ENCODE assay signal across 34 mouse cellular contexts in the genomic region with DNA sequence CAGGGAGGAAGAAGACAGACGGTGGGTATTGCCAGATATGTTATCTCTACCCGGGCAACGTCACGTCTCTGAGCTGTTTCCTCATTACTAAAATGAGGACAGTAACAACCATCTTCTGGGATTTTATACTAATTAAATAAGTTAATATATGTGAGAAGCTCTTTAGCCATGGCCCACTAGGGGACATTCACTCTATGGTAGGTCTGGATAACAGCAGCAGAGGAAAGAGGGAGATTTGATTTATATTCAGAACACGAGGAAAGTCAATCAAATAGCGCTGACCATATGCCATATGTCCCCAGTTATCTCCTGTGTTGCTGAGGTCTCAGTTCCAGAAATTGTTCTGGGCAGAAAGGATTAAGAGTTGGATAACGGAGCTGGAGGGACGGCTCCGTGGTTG. TPM values are rescaled to one million over a fixed set of nuclear protein-coding genes. Genes with fewer than 3 reads are reported as not detected.
"Had no signal": no experiment of that assay in that cellular context is flagged by ENCODE, and none has a peak within 500 bp of the region (broad histone marks: within the 10 kb centered on the region; RNA-seq: fewer than 3 reads in every experiment).

No protein-coding gene starts in this region.

- H3K4me3 ChIP-seq: limb, embryonic 10.5 days; limb, embryonic 12.5 days; limb, embryonic 13.5 days; limb, embryonic 15.5 days; liver, embryonic 12.5 days; liver, embryonic 13.5 days; liver, embryonic 15.5 days; lung, embryonic 15.5 days; megakaryocyte, embryonic 14.5 days; midbrain, embryonic 10.5 days; midbrain, embryonic 12.5 days; midbrain, embryonic 13.5 days; midbrain, embryonic 15.5 days; myocyte; neural tube, embryonic 12.5 days; neural tube, embryonic 13.5 days had no signal

- H3K36me3 ChIP-seq: limb, embryonic 10.5 days; limb, embryonic 12.5 days; limb, embryonic 13.5 days; limb, embryonic 15.5 days; liver, embryonic 12.5 days; liver, embryonic 13.5 days; liver, embryonic 15.5 days; lung, embryonic 15.5 days; midbrain, embryonic 10.5 days; midbrain, embryonic 12.5 days; midbrain, embryonic 13.5 days; midbrain, embryonic 15.5 days; neural tube, embryonic 12.5 days; neural tube, embryonic 13.5 days had no signal

- DNase-seq: left cerebral cortex, postnatal 4 days; liver; liver, embryonic 13.5 days; liver, postnatal 0 days; lung, adult 18-20 months; lung, adult 2 months; lung, embryonic 14.5 days; lung, postnatal 10 days; lung, postnatal 14 days; lung, postnatal 36 days; lung, postnatal 4 days; midbrain, embryonic 14.5 days had no signal

- H3K9me3 ChIP-seq: limb, embryonic 10.5 days; limb, embryonic 12.5 days; limb, embryonic 13.5 days; limb, embryonic 15.5 days; liver, embryonic 12.5 days; liver, embryonic 13.5 days; liver, embryonic 15.5 days; lung, embryonic 15.5 days; megakaryocyte, embryonic 14.5 days; midbrain, embryonic 10.5 days; midbrain, embryonic 12.5 days; midbrain, embryonic 13.5 days; midbrain, embryonic 15.5 days; neural tube, embryonic 12.5 days; neural tube, embryonic 13.5 days had no signal

- H3K27me3 ChIP-seq: liver, embryonic 12.5 days; liver, embryonic 13.5 days; liver, embryonic 15.5 days; lung, embryonic 15.5 days; midbrain, embryonic 13.5 days; midbrain, embryonic 15.5 days had no signal

- H3K9ac ChIP-seq: limb, embryonic 12.5 days; limb, embryonic 13.5 days; limb, embryonic 15.5 days; liver, embryonic 12.5 days; liver, embryonic 13.5 days; liver, embryonic 14.5 days; liver, embryonic 15.5 days; liver, postnatal 0 days; lung, embryonic 14.5 days; lung, embryonic 15.5 days; midbrain, embryonic 12.5 days; midbrain, embryonic 13.5 days; midbrain, embryonic 15.5 days; neural tube, embryonic 12.5 days; neural tube, embryonic 13.5 days had no signal

- H3K27ac ChIP-seq: limb, embryonic 10.5 days; limb, embryonic 12.5 days; limb, embryonic 13.5 days; limb, embryonic 15.5 days; liver, embryonic 12.5 days; liver, embryonic 13.5 days; liver, embryonic 14.5 days; liver, embryonic 15.5 days; lung, embryonic 15.5 days; macrophage; midbrain, embryonic 10.5 days; midbrain, embryonic 12.5 days; midbrain, embryonic 13.5 days; midbrain, embryonic 15.5 days; neural tube, embryonic 12.5 days; neural tube, embryonic 13.5 days had no signal

- H3K4me1 ChIP-seq: limb, embryonic 15.5 days; liver, embryonic 12.5 days; liver, embryonic 13.5 days; liver, embryonic 15.5 days; megakaryocyte, embryonic 14.5 days; neural tube, embryonic 12.5 days had no signal

- ATAC-seq: liver, embryonic 12.5 days; liver, postnatal 0 days; lung, postnatal 0 days; midbrain, embryonic 13.5 days; midbrain, embryonic 15.5 days; midbrain, embryonic 16.5 days had no signal

- H3K4me2 ChIP-seq: limb, embryonic 12.5 days; limb, embryonic 13.5 days; limb, embryonic 15.5 days; liver, embryonic 11.5 days; liver, embryonic 12.5 days; liver, embryonic 13.5 days; liver, embryonic 15.5 days; lung, embryonic 14.5 days; lung, embryonic 15.5 days; midbrain, embryonic 11.5 days; midbrain, embryonic 12.5 days; midbrain, embryonic 13.5 days; midbrain, embryonic 15.5 days; neural tube, embryonic 12.5 days; neural tube, embryonic 13.5 days had no signal

RNA-seq across cellular contexts. Expression of a gene that starts 24.3 kb away (rescaled TPM):
- total RNA-seq: megakaryocyte-erythroid progenitor cell, adult 5-6 weeks had no signal
